Mouse (Mus musculus): Measurements from ENCODE around the gene Per2.
A peak's percentile ranks its signal among the peaks of the same experiment; 100 is the strongest.

Per2 gene

DNA sequence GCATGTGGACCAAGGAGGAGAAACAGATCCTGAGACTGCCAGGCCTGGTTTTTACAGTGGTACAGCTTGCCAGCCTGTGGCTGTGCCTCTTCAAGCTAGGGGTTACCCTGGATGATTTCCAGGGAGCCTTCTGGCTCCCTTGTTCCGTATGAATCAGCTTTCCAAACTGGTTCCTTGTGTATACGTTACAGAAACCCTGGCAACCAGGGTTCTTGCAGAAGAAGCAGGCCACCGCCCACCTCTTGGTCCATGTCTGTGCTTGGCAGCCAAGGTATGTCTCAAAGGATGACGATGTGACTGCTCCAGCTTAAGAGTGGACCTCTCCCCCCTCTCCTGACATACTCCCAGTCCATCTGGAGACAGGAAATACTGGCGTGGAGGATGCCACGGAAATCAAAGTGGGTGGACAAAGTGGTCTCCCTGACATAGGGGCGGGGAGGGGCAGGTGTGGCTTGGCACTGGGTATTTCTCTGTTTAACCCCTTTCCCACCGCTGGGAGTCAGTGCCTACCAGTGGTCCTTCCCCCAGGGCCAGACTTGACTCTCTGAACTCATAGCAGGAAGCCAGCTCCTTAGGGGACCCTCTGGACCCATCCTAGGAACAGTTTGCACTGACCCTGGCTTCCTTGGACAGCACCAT is 782 bp downstream of the Per2 start:
- peak; percentile 28 to 41 for DNase-seq

DNA sequence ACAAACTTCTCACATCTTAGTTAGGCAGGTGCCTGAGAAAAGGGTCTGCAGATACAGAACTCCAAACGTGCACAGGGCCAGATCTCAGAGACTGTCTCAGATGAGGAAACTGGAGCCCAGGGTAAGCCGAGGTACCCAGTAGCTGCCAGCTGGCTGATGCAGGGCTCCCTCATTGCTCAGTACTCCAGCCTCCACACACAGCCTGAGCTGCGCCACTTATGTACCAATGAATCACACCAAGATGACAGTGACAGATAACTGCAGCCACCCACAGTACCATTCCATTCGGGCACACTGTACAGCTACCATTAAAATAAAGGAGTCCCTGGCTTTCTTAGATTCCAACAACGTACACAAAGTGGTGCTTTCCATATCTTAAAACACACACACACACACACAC is 1.4 kb downstream of the Per2 start:
- DNase-seq = no peak

DNA sequence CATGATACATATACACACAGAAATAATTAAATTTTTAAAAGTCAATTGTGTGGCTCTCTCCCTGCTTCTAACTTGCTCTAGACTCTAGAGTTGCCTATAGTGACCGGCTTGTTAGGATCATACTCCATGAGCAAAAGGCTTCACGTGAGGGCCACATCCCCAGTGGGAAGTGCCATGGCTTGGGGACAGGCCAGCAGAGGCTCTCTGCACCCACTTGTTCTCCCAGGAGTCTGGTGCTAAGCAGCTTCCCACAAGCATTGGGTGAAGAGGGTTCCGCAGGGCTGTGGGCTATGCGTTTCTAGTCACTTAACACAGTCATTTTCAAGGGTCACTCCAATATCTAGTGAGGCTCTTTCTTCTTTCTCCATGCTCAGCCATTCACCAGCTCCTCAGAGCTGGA is 2.0 kb downstream of the Per2 start:
- no peak for DNase-seq

DNA sequence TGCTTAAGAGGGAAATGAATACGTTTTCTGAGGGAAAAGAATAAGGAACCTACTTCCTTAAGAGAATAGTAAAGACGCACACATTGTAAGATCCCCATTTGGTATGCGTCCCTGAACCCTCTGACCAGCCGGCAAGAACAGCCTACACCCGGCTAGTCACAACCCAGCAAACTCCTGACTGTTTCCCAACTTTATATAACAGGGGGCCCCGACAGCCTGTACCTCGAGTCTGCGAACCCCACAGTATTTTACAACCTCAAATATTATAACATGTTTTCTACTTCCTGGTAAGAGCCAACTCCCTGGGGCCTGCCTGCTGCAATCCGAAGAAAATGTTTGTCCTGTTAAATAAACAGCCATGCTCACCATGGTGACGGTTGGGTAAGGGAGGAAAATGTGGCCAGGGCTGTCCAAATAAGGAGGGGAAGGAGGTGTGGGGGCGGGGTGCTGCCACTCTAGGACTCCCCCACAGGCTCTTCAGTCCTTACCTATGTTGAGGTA is 2.8 kb downstream of the Per2 start:
- DNase-seq = no peak

DNA sequence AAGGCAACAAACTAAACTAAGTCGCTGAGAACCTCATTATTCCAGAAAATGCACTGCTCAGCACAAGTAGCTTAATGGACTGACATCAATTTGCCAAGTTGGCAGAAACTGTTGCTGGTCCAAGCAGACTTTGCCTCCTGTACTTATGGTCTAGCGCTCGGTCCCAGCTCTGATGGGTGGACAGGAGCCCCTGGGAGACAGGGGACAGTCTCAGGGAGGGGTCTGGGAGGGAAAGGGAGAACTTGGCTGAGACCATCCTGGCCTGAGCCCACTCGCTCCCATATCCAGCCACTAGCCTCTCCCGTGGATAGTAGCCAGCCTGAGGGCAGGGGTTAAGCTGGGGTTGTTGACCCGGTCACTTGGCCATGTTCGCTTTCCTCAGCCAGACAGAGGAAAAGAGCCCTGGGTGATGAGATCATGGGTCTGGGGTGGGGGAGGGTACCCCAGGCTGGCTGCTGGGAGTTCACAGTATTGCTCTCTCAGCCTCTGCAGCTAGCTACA is 3.4 kb downstream of the Per2 start:
- no peak for DNase-seq

DNA sequence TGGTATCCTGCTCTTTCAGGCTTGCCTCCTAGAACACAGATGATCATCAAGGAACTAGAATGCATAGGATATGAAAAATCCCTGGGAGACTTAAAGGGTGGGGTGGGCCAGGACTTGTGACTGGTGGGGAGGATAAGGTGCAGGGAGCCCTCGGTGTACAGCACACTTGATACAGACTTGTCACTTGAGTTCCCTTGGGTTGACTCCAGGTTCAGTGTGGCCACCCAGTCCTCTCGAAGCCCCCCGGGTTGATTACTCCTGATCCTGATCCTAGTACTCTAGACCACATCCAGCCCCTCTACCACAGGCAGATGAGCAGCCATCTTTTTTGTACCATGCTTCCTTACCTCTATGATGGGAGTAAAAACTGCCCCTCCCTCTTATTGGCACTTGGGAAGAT is 4.2 kb downstream of the Per2 start:
- DNase-seq = no peak

DNA sequence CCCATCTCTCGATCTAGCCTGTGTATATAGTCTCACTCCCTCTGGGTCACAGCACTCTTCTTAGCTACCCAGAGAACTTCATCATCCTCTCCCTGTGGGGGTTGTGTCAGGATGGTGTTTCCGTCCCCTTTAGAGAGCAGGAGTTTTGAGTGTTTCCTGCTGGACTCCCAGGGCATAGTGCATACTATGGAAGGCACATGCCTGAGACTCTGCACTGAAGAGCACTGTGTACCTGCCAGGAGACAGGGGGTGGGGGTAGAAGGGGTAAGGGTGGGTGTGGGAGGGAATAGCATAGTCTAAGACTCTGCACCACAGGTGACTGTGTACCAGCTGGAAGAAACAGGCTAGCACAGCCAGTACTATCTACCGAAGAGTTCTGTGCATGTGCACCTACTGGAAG is 4.8 kb downstream of the Per2 start:
- DNase-seq = no peak

DNA sequence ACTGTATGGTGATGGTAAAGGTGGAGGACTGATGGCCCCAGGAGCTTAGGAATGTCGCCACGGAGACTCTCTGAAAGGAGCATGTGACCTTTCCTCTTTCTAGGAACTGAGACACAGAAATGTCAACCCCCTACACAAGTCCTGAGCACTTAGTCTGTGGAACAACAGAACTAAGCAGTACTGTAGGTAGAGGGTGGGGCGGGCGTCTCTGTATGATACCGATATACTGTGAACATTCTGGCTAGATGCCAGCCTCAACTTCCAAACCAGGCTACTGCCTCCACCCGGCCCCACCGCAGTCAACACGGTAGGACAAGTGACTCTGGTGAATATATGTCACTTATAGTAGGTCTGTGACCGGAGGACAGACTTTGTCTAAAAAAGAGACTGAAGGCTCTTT is 5.2 kb downstream of the Per2 start:
- no peak for DNase-seq

DNA sequence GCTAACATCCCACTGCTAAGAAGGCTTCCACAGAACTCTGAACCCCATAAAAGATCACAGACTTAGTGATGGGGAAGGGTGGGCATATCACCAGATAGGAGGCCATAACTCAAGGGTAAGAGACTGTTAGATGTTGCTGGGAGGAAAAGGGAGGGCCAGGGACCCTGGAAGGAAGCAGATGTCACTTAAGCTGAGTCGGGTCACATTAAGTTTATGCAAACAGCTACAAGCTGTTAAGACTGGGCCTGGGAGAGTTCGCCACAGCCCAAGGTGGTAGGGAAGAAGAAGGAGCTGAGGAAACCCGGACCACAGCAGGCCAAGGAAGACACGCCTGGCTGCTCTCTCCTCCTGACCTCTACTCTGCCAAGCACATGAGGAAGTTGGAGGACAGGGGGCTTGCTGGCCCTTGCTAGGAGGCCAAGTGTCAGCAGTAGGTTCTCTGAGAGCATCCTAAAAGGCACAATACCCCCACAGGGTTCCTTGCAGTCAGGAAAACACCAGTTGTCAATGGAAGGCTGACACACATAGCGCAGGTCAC is 7.5 kb downstream of the Per2 start:
- no peak for DNase-seq

DNA sequence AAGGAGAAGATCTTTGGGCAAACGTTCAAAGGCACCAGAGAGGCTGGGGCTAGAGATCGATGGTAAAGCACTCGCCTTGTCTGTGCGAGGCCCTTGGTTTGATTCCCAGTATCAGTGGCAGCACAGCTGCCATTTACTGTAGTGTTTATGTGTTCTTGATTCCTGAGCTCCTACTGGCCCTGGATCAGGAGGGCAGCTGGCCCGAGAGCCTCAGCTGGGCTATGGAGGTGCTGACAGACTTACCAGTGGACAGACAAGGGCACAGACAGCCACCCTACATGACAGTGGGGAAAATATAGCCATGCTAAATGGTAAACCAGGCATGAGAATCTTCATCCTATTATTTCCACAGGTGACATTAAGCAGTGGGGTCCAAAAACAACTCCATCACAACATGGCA is 8.3 kb downstream of the Per2 start:
- DNase-seq = no peak

DNA sequence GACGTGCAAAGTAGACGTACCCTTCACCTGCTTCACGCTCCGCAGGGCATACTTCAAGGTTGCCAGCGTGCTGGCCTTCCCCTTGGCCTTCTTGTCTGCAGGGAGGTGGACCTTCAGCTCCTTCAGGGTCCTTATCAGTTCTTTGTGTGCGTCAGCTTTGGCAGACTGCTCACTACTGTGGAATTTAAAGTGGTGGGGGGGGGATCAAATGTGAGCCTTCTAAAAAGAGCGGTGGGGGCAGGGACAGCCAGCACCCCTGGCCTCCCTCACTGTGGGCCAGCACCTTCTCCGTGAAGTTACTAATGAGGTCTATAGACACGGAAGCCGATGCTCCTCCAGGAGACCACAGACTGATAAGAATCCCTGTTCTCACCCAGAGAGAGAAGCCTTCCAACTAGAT is 10.4 kb downstream of the Per2 start:
- DNase-seq = no peak

DNA sequence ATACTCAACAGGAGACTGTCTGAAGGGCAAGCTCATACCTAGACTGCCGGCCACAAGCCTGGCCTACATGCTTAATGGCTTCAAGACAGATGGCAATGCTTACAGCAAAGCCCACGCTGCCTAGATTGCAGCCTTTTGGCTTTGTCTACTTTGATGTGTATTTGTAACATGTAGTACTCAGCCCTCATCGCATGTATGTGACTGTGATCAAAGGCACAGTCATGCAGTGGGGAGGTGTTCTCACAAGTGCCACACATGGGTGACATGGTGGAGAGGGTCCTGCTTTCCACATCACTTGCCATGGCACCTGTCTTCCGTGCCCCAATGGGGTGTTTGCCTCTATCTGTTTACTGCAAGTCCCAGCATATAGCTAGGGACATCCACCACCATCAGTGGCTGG is 12.6 kb downstream of the Per2 start:
- no peak for DNase-seq

DNA sequence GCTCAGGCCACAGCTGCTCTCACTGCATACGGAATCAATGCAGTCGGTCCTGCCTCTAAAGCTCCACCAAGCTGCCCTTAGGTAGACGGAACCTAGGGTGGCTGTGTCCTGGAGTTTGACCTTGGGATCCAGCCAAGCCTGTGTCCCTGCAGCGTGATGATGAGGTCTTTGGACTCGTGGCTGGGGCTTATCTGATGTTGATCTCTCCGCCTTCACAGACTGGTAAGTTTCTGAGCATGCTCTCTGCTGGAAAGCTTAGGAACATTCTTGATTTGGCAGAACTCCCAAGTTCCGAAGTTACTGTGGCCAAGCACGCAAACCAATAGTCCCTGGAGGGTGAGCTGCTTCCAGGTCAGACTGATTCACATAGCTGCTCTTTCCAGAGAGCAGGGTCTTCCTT is 13.1 kb downstream of the Per2 start:
- no peak for DNase-seq

DNA sequence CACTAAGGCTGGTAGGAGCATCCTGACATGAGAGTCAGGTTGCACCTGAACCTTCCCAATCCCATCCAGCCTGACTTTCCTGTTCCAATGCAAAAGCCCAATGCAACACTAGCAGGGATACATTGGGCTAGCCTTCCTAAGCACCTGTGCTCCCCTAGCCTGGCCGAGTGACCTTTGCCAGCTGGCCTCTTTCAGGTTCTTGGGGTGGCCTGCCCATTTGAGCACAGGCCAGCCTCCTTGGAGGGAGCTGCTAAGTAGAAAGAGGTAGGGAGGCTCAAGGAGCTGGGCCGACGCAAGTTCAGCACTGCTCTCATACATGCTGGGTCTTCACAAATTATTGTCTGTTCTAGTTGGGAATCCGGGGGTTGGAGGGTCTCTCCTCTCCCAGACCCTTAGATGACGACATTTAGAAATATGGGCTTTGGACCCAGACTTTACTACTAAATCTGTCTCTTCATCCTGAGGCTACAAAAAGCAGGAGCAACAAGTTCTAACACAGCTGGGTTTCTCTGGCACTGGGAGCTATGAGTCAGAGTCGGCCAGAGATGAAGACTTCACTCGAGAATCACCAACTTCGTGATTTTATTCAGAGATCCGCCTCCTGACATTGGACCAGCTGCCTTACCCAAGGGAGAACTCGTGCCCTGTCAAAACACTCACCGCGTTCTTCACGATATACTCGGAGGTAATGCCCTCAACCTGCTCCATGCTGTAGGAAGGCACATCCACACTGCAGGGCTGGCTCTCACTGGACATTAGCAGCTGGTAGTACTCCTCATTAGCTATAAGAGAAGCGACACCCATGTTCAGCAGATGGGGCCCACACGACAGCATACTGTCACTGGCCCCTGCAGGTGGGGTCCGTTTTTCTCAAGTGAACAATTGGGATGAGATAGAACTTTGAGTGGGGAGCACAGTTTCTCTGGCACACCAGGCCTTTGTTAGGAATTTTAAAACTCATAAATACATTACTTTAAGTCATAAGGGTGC is 14.0 kb downstream of the Per2 start:
- no peak for DNase-seq

DNA sequence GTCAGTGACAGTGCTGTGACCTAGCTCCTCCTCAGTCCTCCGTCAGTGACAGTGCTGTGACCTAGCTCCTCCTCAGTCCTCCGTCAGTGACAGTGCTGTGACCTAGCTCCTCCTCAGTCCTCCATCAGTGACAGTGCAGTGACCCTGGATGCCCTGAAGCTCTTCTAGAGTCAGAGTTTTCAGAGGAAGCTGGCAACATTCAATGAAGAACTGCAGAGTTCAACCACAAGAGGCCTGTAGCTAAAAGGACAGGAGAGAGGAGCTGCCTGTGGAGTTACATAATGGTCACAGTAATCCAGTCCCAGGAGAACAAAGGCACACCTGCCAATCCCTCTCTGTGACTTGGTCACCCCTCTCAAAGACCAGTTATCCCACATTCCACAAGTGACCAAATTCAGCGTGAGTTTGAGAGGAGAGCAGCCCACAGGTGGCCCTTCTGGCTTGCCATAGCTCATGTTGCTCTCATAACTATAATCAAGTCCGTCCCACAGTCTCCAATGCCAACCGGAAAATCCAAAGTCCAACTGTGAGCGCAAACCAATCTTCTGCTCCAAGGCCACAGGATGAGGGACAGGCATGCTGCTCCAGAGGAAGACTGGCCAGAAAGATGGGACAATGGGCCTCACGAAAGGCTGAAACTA is 16.7 kb downstream of the Per2 start:
- DNase-seq = no peak

DNA sequence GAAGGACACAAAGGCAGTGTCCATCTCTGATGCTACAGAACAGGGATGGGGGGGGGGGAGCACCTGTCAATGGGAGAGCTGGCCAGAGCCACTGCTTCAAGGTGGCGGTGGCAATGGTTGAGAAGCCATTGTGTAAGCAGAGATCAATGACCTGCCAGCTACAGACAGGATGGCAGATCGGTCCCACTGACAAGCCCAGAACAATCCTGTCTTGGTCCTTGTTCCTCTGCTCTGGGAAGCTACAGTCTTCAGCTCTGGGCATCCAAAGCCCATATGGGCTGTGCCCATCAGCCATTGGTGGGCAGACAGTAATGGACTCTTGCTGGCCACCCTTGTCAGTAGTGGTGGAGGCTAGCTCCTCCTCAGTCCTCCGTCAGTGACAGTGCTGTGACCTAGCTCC is 17.3 kb downstream of the Per2 start:
- DNase-seq = no peak

DNA sequence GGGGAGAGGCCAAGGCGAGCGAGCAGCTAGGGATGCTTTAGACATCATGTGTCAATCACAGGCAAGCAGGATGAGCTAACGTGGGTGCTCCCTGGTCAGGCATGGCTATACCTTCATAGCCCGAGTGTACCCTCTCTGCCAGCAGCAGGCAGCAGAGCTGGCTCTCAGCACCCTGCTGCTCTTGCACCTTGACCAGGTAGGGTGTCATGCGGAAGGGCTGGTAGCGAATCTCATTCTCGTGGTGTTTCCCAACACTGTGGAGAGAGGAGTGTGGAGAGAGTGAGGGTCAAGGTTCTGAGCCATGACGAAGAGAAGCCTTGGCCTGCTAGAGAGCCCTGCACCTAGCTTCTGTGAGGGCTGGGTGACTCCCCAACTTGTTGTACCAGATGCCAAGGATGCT is 19.3 kb downstream of the Per2 start:
- DNase-seq = no peak

DNA sequence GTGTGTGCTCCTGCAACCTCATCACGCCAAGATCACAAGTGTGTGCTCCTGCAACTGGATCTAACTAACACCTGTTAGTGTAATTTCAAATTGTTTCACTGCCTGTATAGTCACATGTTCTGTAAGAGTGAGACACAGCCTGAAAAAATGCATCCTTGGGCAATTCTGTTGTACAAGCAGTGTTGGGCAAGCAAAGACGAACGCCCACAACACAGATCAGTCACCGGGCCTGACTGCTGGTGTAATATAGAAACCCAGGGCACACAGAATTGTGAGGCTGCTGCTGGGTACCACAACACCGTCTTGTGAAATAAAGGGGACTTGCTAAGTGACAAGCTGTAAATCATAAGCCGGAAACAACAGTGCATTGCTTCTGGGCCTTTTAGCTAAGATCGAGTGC is 21.6 kb downstream of the Per2 start:
- DNase-seq = no peak

DNA sequence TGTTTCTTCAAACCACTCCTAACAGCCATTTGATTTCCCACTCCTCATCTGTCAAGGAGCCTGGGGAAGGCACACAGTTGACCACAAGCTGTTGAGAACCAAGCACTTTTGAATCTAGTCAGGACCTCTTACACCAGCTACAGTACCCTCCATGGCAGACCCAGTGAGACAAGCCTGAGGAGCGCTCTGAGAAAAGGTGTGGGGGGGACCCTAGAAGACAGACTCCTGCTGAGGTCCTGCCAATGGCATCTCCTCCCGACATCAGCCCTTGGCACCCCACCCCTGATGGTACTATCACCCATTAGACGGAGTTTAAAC is 22.1 kb downstream of the Per2 start:
- no peak for DNase-seq

DNA sequence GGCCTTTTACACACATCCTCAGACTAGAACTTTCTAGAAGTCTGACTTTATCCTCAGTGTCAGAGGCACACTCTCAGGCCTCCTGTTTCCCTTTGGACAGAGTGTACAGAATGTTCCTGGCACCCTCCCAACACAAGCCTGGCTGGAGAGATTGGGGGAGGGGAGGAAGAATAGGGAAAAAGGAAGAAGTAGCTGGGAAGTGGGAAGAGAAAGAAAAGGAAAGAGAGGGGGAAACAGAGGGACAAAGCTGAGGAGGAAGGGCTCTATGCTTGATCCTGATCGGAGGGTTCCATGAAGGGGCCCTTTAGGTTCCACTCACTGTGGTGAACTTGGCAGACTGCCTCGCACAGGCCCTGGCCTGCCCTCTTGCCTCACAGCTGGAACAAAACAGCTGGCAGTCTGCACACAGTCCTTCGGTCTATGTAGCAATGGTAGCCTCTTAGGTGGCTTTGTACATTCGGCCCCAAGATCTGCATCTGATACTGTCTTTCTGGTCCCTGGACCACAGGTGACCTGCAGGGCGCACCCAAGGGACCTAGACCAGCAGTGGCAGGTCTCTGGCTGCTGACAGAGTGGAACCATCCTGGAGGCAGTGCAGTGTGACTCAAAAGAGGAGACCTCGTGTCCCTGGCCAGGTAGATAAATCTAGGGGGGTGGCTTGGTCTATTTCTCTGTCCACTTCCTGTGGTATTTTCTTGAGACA is 22.6 kb downstream of the Per2 start:
- peak; percentile 37 to 52 for DNase-seq

DNA sequence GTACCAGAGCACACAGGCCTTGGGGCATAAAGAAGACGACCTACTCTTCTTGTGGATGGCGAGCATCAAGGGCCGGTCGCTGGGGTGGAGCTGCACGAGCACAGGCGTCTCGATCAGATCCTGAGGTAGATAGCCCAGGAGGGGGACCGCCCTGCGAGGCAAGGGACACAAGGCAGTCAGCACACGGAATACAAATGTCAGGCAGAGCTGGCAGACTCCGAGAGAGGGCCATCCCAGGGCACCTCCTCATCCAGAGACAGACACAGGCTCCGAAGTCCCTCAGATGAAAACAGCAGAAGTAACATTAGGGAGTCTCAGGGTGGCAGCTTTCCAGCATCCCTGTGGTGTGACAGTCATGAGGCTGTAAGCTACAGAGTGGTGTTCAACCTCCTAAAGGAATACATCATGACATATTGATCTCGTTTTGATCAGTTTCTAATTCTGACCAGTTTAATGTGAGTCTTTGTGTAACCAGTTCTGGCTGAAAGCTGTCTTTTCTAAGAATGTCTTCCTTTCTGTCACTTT is 23.5 kb downstream of the Per2 start:
- DNase-seq = peak; percentile 39 to 42

DNA sequence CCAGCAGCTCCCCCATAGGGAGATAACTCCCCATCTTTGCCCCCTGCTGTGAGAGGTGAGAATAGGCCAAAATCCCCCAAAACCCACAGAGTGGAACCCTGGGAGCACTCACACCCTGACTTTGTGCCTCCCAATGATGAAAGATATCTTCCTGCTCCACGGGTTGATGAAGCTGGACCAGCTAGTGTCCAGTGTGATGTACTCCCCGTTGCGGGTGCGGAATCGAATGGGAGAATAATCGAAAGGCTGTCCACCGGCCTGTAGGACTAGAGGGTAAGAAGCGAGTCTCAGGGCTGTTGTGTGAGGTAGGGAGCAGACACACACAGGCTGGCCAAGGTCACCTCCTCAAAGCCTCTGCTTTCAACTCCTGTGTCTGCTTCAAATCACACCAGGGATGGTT is 24.2 kb downstream of the Per2 start:
- DNase-seq = no peak

DNA sequence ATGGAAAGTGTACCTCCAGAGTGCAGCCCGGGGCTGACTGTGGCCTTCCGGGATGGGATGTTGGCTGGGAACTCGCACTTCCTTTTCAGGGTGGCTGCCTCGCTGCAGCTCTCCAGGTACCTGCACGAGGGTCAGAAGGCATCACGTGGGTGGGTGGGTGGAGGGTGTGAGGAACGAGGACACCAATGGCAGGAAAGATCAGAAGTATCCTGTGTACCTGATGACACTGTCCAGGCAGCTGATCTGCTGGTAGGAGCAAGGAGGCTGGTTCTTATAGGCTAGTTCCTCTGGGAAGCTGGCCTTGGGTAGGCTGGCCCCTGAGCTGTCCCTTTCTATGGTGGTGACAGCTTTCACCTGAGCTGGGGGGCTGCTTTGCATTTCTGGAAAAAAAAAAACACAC is 28.4 kb downstream of the Per2 start:
- DNase-seq = no peak

Measured in cerebellum, postnatal 36 days (tissue).